9 mouse cellular contexts compared by ENCODE assay signal in genomic region chr14:7765569-7766314, GRCm38 (mm10). TPM values are rescaled to one million over a fixed set of nuclear protein-coding genes. Genes with fewer than 3 reads are reported as not detected.
A peak's percentile ranks its signal among the peaks of the same experiment; 100 is the strongest.
DNase-seq lines count a peak whose midpoint lies in the region; ATAC-seq and TF ChIP-seq lines count a peak whose summit lies in the region.
"Had no signal": no experiment of that assay in that cellular context is flagged by ENCODE, and none has a peak within 500 bp of the region (broad histone marks: within the 10 kb centered on the region; RNA-seq: fewer than 3 reads in every experiment).

No protein-coding gene starts in this region.

- H3K36me3 ChIP-seq in E14TG2a.4 (ENCODE audit: insufficient read depth, low read length), result no peaks in the 10 kb centered on the region
- H3K36me3 ChIP-seq in forebrain, embryonic 11.5 days (ENCODE audit: control insufficient read depth, insufficient read depth, low read length), result no peaks in the 10 kb centered on the region
- no peaks in the 10 kb centered on the region for H3K36me3 ChIP-seq in liver, embryonic 16.5 days (ENCODE audit: control insufficient read depth, insufficient read depth)
- H3K36me3 ChIP-seq in neural tube, embryonic 15.5 days, result no peaks in the 10 kb centered on the region

- no peak overlapping the region for H3K4me3 ChIP-seq in E14TG2a.4 (replicated peaks; ENCODE audit: low read length)
- no peak overlapping the region for H3K4me3 ChIP-seq in forebrain, embryonic 11.5 days (ENCODE audit: low read depth, low read length)
- H3K4me3 ChIP-seq in liver, embryonic 16.5 days (ENCODE audit: low read depth, low read length), result no peak overlapping the region
- H3K4me3 ChIP-seq in neural tube, embryonic 15.5 days (replicated peaks), result no peak overlapping the region

- H3K27me3 ChIP-seq in E14TG2a.4 (ENCODE audit: insufficient read depth, low read length), result no peaks in the 10 kb centered on the region
- H3K27me3 ChIP-seq in forebrain, embryonic 11.5 days (ENCODE audit: control insufficient read depth, insufficient read depth, low read length), result no peaks in the 10 kb centered on the region
- no peaks in the 10 kb centered on the region for H3K27me3 ChIP-seq in liver, embryonic 16.5 days (ENCODE audit: control insufficient read depth, insufficient read depth, low read depth, low read length)
- no peaks in the 10 kb centered on the region for H3K27me3 ChIP-seq in neural tube, embryonic 15.5 days (replicated peaks)

- ATAC-seq in forebrain, embryonic 11.5 days (replicated peaks; ENCODE audit: low FRiP score), result peak; percentile 97
- ATAC-seq in liver, embryonic 16.5 days (ENCODE audit: low read depth), result peak; percentile 73
- ATAC-seq in neural tube, embryonic 15.5 days (ENCODE audit: low FRiP score), result peak; percentile 90

- TF ChIP-seq CTCF in E14TG2a.4 (conservative IDR thresholded peaks at IDR 0.05; ENCODE audit: low read length), result peak; percentile 58

- no peak overlapping the region for H3K9ac ChIP-seq in forebrain, embryonic 11.5 days (ENCODE audit: low read length)
- H3K9ac ChIP-seq in liver, embryonic 16.5 days (ENCODE audit: low read depth, low read length), result no peak overlapping the region
- no peak overlapping the region for H3K9ac ChIP-seq in neural tube, embryonic 15.5 days (replicated peaks)

- intact Hi-C loops in heart, postnatal 10 days (cut with DNase I), result loop anchor here (2.0 to 10.0 kb wide), 2 partner anchors 35 to 61 kb away; no protein-coding TSS in a partner anchor

- H3K9me3 ChIP-seq in E14TG2a.4 (ENCODE audit: low read length), result no peaks in the 10 kb centered on the region
- no peaks in the 10 kb centered on the region for H3K9me3 ChIP-seq in forebrain, embryonic 11.5 days (ENCODE audit: control insufficient read depth, low read length)
- H3K9me3 ChIP-seq in liver, embryonic 16.5 days (replicated peaks; ENCODE audit: control insufficient read depth, low read length), result no peaks in the 10 kb centered on the region
- no peaks in the 10 kb centered on the region for H3K9me3 ChIP-seq in neural tube, embryonic 15.5 days (replicated peaks)

- 10% methylated on average over 9 of the region's 9 CpGs for WGBS in forebrain, embryonic 11.5 days
- WGBS in liver, embryonic 16.5 days (ENCODE audit: insufficient replicate concordance), result 6% methylated on average over 9 of the region's 9 CpGs
- 14% methylated on average over 9 of the region's 9 CpGs for WGBS in neural tube, embryonic 15.5 days

- peak; percentile 19 for DNase-seq in c-Kit-negative CD71-positive TER-119-positive erythroid progenitor cells, embryonic 14.5 days (ENCODE audit: low read depth, low spot score)
- peak; percentile 96 for DNase-seq in forebrain, embryonic 11.5 days (ENCODE audit: low spot score)
- DNase-seq in heart, postnatal 10 days, result peak; percentile 68 to 84
- peak; percentile 71 to 93 for DNase-seq in kidney, postnatal 36 days
- DNase-seq in testis, postnatal 14 days (ENCODE audit: low spot score), result peak; percentile 63

- H3K4me1 ChIP-seq in E14TG2a.4 (replicated peaks; ENCODE audit: low read depth, low read length), result no peaks in the 10 kb centered on the region
- no peaks in the 10 kb centered on the region for H3K4me1 ChIP-seq in forebrain, embryonic 11.5 days (replicated peaks; ENCODE audit: control insufficient read depth, insufficient read depth, low read length)
- H3K4me1 ChIP-seq in liver, embryonic 16.5 days (ENCODE audit: control insufficient read depth, low read depth, low read length), result no peaks in the 10 kb centered on the region
- no peaks in the 10 kb centered on the region for H3K4me1 ChIP-seq in neural tube, embryonic 15.5 days

- H3K27ac ChIP-seq in forebrain, embryonic 11.5 days (ENCODE audit: low read depth, low read length), result no peak overlapping the region
- H3K27ac ChIP-seq in liver, embryonic 16.5 days (ENCODE audit: low read length), result no peak overlapping the region
- H3K27ac ChIP-seq in neural tube, embryonic 15.5 days (replicated peaks), result no peak overlapping the region

- no peak overlapping the region for H3K4me2 ChIP-seq in forebrain, embryonic 11.5 days (ENCODE audit: low read depth, low read length, severe bottlenecking)
- H3K4me2 ChIP-seq in liver, embryonic 16.5 days (ENCODE audit: low read depth, low read length), result no peak overlapping the region
- no peak overlapping the region for H3K4me2 ChIP-seq in neural tube, embryonic 15.5 days

RNA-seq across cellular contexts. Expression of gene Gm26661, which starts 25.6 kb away (rescaled TPM):
- polyA plus RNA-seq in forebrain, embryonic 11.5 days (2014; fragmentation: Nextera tagmentation; extraction: Ambion mirVana), result not detected in 2 replicates
- total RNA-seq in heart, postnatal 10 days (2021), result not detected
- not detected in 2 replicates for polyA plus RNA-seq in liver, embryonic 16.5 days (2015; fragmentation: Nextera tagmentation; extraction: Ambion mirVana)
- not detected in 2 replicates for polyA plus RNA-seq in neural tube, embryonic 15.5 days (2015; fragmentation: Nextera tagmentation; extraction: Ambion mirVana)
- polyA plus RNA-seq: heart, embryonic 14.5 days had no signal

RNA-seq across cellular contexts. Expression of gene Flnb, which starts 52.0 kb away (rescaled TPM):
- polyA plus RNA-seq in forebrain, embryonic 11.5 days (2014; fragmentation: Nextera tagmentation; extraction: Ambion mirVana), result 23.2 and 27.2 TPM in 2 replicates
- total RNA-seq in heart, postnatal 10 days (2021), result 10 to 100 TPM; 40.5 to 43.6 TPM
- polyA plus RNA-seq in liver, embryonic 16.5 days (2015; fragmentation: Nextera tagmentation; extraction: Ambion mirVana), result 4.4 and 4.8 TPM in 2 replicates
- polyA plus RNA-seq in neural tube, embryonic 15.5 days (2015; fragmentation: Nextera tagmentation; extraction: Ambion mirVana), result 6.8 and 14.6 TPM in 2 replicates

Comparison
In these comparisons a context has a peak if more than half of its experiments do, and no peak if none do; other contexts are left out.
1. DNase-seq: peak in every context shown above with its lines; median percentile 96 in forebrain, embryonic 11.5 days; 82 in kidney, postnatal 36 days; 76 in heart, postnatal 10 days; 63 in testis, postnatal 14 days; 19 in c-Kit-negative CD71-positive TER-119-positive erythroid progenitor cells, embryonic 14.5 days.